Mouse (Mus musculus) lung, embryonic 15.5 days (tissue): Measurements from ENCODE around the gene Cdc25a. TPM values are rescaled to one million over a fixed set of nuclear protein-coding genes. Genes with fewer than 3 reads are reported as not detected.

Experiments used
- ATAC-seq: fragments of 200-750 bp; cut with Nextera tagmentation; 2 replicates; pipeline ENCODE4 v1.8.0; 2017; ENCODE audit warnings: moderate number of reproducible peaks, borderline replicate concordance; ENCODE audit not compliant: low FRiP score, low TSS enrichment; ENCODE audit errors: extremely low read depth
- H3K27ac ChIP-seq: fragments of 300-500 bp; sonication (generic); 2 replicates; pipeline ENCODE4 v1.5.1; 2015; ENCODE audit warnings: moderate library complexity, mild to moderate bottlenecking, inconsistent platforms
- H3K27me3 ChIP-seq: fragments of 300-500 bp; sonication (generic); 2 replicates; pipeline ENCODE4 v1.6.1; 2015; ENCODE audit warnings: inconsistent platforms
- H3K36me3 ChIP-seq: fragments of 300-500 bp; sonication (generic); 2 replicates; pipeline ENCODE4 v1.6.1; 2015; ENCODE audit warnings: inconsistent platforms
- H3K4me1 ChIP-seq: fragments of 300-500 bp; sonication (generic); 2 replicates; pipeline ENCODE4 v1.6.1; 2015; ENCODE audit warnings: inconsistent platforms
- H3K4me2 ChIP-seq: fragments of 300-500 bp; sonication (generic); 2 replicates; pipeline ENCODE4 v1.6.1; 2015; ENCODE audit warnings: inconsistent platforms, mild to moderate bottlenecking, moderate library complexity
- H3K4me3 ChIP-seq: fragments of 300-500 bp; sonication (generic); 2 replicates; pipeline ENCODE4 v1.5.1; 2015; ENCODE audit warnings: mild to moderate bottlenecking, inconsistent platforms
- H3K9ac ChIP-seq: fragments of 300-500 bp; sonication (generic); 2 replicates; pipeline ENCODE4 v1.6.1; 2015; ENCODE audit warnings: inconsistent platforms
- H3K9me3 ChIP-seq: fragments of 300-500 bp; sonication (generic); 2 replicates; pipeline ENCODE4 v1.6.1; 2016; ENCODE audit warnings: inconsistent platforms
- WGBS: fragments of 180-500 bp; shearing (Covaris S2); methylation state at CpG from one replicate; pipeline ENCODE4 v1.1.7; 2015; 5-methylcytosine and 5-hydroxymethylcytosine counted together
- polyA plus RNA-seq: library from polyadenylated mRNA; unstranded; fragments of >200 nt; fragmentation: Nextera tagmentation; extraction: Ambion mirVana; gene quantifications from 2 replicates; pipeline ENCODE4 v1.2.1, GENCODE M21; 2015

Gene Cdc25a
- 27.2 and 30.4 TPM in 2 replicates for polyA plus RNA-seq

- peaks cover 10% of the 10 kb centered on the region for H3K4me1 ChIP-seq
- H3K4me2 ChIP-seq = peak within 1 kb of the TSS; percentile 60
- ATAC-seq = peak; percentile 91
- H3K36me3 ChIP-seq = peaks cover 24% of the 10 kb centered on the region
- peak within 1 kb of the TSS; percentile 96 for H3K27ac ChIP-seq
- peak within 1 kb of the TSS; percentile 79 for H3K9ac ChIP-seq
- H3K4me3 ChIP-seq = peak within 1 kb of the TSS; percentile 63
- 6% methylated on average over 33 of the region's 33 CpGs for WGBS
- H3K27me3 ChIP-seq = no peaks in the 10 kb centered on the region
- no peaks in the 10 kb centered on the region for H3K9me3 ChIP-seq
These were observed at the start of gene Cdc25a for GRCm38 (mm10) chr9:109874797-109875691. Cdc25a (plus strand) TSS chr9:109875579.

DNA sequence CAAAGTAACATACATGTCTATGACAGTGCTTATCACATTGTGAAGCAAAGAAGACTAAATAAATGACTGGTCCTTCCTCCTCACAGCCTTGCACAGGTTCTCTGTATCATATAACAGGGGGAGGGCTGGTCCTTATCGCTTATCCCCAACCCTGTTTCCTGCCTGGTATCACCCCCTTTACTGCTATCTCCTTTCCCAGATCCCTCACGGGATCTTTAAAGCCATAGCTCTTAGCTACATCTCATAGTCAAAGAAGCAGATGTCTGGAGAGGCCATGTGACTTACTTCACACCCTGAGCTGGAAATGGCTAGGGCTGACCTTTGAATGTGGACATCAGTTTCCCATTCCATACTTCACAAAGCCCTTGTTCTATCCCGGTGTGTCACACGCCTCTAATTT is 49.6 kb upstream of the Cdc25a start:
- H3K27me3 ChIP-seq = no peaks in the 10 kb centered on the region
- no peak overlapping the region for H3K9ac ChIP-seq
- H3K9me3 ChIP-seq = no peaks in the 10 kb centered on the region
- H3K36me3 ChIP-seq = no peaks in the 10 kb centered on the region
- WGBS = 56% methylated on average over 4 of the region's 4 CpGs
- no peak overlapping the region for H3K27ac ChIP-seq
- no peak for ATAC-seq
- no peak overlapping the region for H3K4me3 ChIP-seq
- H3K4me1 ChIP-seq = no peaks in the 10 kb centered on the region
- H3K4me2 ChIP-seq = no peak overlapping the region

- no peaks in the 10 kb centered on the region for H3K36me3 ChIP-seq
- no peak overlapping the region for H3K4me2 ChIP-seq
- no peaks in the 10 kb centered on the region for H3K27me3 ChIP-seq
- no peak overlapping the region for H3K4me3 ChIP-seq
- H3K27ac ChIP-seq = no peak overlapping the region
- H3K4me1 ChIP-seq = no peaks in the 10 kb centered on the region
- no peak for ATAC-seq
- 65% methylated on average over 5 of the region's 5 CpGs for WGBS
- no peaks in the 10 kb centered on the region for H3K9me3 ChIP-seq
- H3K9ac ChIP-seq = no peak overlapping the region
These were observed 49.2 kb upstream of the Cdc25a start for GRCm38 (mm10) chr9:109826181-109826580.

DNA sequence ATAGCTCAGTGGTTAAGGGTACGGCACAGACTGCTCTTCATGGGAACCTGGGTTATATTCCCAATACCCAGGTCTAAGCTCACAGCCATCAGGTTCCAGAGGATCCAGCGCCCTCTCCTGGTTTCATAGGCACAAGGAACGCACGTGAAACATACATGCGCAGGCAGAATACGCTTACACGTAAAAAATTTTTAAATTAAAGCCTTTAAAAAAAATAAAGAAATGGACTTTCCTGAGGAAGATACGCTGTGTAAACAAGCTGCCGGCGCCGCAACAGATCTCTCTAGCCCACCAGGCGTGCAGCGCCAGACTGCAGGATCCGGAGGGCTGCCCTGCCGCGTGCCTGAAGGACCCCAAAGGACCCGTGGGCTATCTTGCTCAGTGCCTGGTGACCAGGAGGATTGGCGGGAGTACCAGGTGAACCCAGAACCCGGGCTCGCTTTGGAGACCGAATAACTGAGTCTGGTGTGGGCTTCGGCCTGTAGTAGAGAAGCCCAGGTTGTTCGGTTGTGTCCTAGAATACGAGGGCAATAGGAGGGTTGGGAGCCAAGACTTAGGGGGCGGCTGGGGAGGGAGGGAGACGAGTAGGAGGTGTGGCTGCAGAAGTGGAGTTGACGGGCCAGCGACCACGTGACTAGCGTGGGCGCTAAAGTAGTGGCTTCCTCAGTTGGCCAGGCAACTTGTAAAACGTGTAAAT is 42.8 kb upstream of the Cdc25a start, which contains the start of gene Nme6:
TSS of gene Nme6 (plus strand) at position 359 of the 697 bp plus-strand sequence.
- H3K36me3 ChIP-seq = no peaks in the 10 kb centered on the region; the same call in 1 of the 2 replicates
- H3K4me3 ChIP-seq = peak within 1 kb of the TSS; percentile 70
- peak; percentile 98 for ATAC-seq
- peak within 1 kb of the TSS; percentile 79 for H3K27ac ChIP-seq
- WGBS = under 1% methylated on average over 32 of the region's 32 CpGs
- H3K4me2 ChIP-seq = peak within 1 kb of the TSS; percentile 76
- peak within 1 kb of the TSS; percentile 60 for H3K9ac ChIP-seq
- H3K9me3 ChIP-seq = no peaks in the 10 kb centered on the region
- H3K27me3 ChIP-seq = no peaks in the 10 kb centered on the region
- H3K4me1 ChIP-seq = peaks cover 4% of the 10 kb centered on the region; the same call in 1 of the 2 replicates

DNA sequence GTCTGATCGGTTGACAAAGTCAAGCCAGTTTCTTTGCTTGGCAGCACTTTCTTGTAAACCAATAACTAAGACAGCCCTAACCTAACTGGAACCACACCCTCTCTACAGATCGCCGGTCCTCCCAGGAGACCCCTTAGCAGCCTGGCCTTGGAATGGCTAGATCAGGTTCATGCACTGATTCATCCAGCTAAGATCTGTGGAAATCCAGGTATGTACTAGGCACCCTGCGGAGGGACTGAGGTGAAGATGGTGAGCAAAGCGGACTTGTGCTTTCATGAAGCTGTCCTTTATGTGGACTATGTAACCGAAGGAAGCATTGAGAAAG is 42.3 kb upstream of the Cdc25a start:
- no peaks in the 10 kb centered on the region for H3K27me3 ChIP-seq
- 7% methylated on average over 6 of the region's 6 CpGs for WGBS
- ATAC-seq = peak; percentile 28
- H3K4me3 ChIP-seq = peak overlapping the region; percentile 70
- H3K27ac ChIP-seq = peak overlapping the region; percentile 79; the same call in 1 of the 2 replicates
- peak overlapping the region; percentile 76 for H3K4me2 ChIP-seq
- peaks cover 4% of the 10 kb centered on the region; the same call in 1 of the 2 replicates for H3K4me1 ChIP-seq
- H3K9me3 ChIP-seq = no peaks in the 10 kb centered on the region
- peak overlapping the region; percentile 60 for H3K9ac ChIP-seq
- no peaks in the 10 kb centered on the region; the same call in 1 of the 2 replicates for H3K36me3 ChIP-seq

- WGBS = 26% methylated on average over 6 of the region's 6 CpGs
These were observed 26.0 kb upstream of the Cdc25a start, which contains the start of gene Camp for GRCm38 (mm10) chr9:109849312-109849758. Camp (minus strand) TSS chr9:109849617.

DNA sequence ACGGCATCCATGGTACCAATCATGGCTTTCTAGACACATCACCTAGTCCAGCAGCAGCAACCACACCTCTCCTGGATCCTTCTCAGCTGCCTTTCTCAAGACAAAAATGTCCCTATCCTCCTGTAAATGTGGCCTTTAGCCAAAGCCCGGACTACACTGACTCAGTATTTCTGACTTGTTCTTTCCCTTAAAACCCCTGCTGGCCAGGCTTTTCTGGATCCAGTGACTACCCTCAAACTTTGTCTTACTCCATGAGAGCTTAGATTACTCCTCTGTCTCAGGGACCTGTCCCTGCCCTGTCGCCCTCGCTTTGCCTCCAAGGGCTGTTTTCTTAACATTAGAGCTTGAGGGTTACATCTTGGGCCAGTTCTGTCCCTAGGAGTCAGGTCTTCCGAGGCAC is 25.3 kb upstream of the Cdc25a start:
- 0 out of 2 replicates have a peak, but pooled peaks cover 9% of the 10 kb centered on the region for H3K4me1 ChIP-seq
- no peak overlapping the region for H3K9ac ChIP-seq
- no peak for ATAC-seq
- no peaks in the 10 kb centered on the region for H3K9me3 ChIP-seq
- no peak overlapping the region for H3K4me3 ChIP-seq
- H3K27ac ChIP-seq = no peak overlapping the region
- H3K36me3 ChIP-seq = no peaks in the 10 kb centered on the region
- WGBS = 83% methylated on average over 5 of the region's 5 CpGs
- no peaks in the 10 kb centered on the region for H3K27me3 ChIP-seq
- H3K4me2 ChIP-seq = no peak overlapping the region

More at GRCm38 (mm10) chr9:109849312-109849758, 26.0 kb upstream of the Cdc25a start, which contains the start of gene Camp:
- Histone ChIP-seq H3K9me3 (no peaks in the 10 kb centered on the region), H3K9ac (no peak within 1 kb of the TSS), H3K4me1 (0 out of 2 replicates have a peak, but pooled peaks cover 9% of the 10 kb centered on the region), H3K36me3 (no peaks in the 10 kb centered on the region), H3K4me2 (no peak within 1 kb of the TSS), H3K27me3 (no peaks in the 10 kb centered on the region), H3K27ac (no peak within 1 kb of the TSS), H3K4me3 (no peak within 1 kb of the TSS)
- ATAC-seq = peak; percentile 74

- Histone ChIP-seq H3K36me3 (no peaks in the 10 kb centered on the region), H3K27me3 (no peaks in the 10 kb centered on the region), H3K27ac (no peak overlapping the region), H3K4me1 (0 out of 2 replicates have a peak, but pooled peaks cover 5% of the 10 kb centered on the region), H3K4me3 (no peak overlapping the region), H3K4me2 (no peak overlapping the region), H3K9ac (no peak overlapping the region), H3K9me3 (no peaks in the 10 kb centered on the region)
- 71% methylated on average over 2 of the region's 2 CpGs for WGBS
- no peak for ATAC-seq
These were observed 21.0 kb upstream of the Cdc25a start for GRCm38 (mm10) chr9:109854341-109854740.

- no peaks in the 10 kb centered on the region for H3K36me3 ChIP-seq
- H3K9ac ChIP-seq = no peak overlapping the region
- H3K4me1 ChIP-seq = no peaks in the 10 kb centered on the region
- ATAC-seq = no peak
- WGBS = 72% methylated on average over 6 of the region's 6 CpGs
- H3K4me3 ChIP-seq = no peak overlapping the region
- H3K27me3 ChIP-seq = no peaks in the 10 kb centered on the region
- H3K4me2 ChIP-seq = no peak overlapping the region
- no peak overlapping the region for H3K27ac ChIP-seq
- no peaks in the 10 kb centered on the region for H3K9me3 ChIP-seq
These were observed 19.4 kb upstream of the Cdc25a start for GRCm38 (mm10) chr9:109855947-109856346.

DNA sequence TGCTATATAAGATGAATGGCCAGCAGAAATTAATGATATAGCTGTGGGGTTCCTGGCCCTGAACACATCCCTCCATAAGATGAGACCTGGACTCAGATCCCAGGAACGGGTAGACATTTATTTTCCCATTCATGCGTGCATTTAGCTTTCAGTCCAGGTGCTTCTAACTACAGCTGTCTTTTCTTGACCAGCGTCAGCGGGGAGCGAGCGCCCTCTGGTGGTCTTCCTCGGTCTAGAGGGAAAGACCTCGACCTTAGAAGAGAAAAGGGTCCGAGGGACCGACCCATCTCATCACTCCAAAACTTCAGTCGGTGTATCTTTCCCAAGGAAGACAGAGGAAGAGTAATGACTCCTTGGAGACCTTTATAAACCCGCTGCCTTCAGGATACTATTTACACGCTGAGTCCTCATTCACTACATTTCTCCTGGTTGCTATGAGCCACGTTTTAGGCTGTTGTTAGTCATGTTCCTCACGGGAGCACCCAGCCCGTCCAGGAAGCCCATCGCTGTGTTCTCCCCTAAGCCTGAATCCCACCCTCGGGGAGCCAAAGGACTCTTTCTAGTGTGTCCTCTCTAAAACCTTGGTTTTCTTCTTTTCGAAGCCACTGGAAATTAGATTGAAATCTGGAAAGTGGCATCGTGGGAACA is 12.9 kb upstream of the Cdc25a start:
- no peak overlapping the region for H3K4me3 ChIP-seq
- H3K27ac ChIP-seq = no peak overlapping the region
- WGBS = 13% methylated on average over 20 of the region's 20 CpGs
- H3K9me3 ChIP-seq = no peaks in the 10 kb centered on the region
- 0 out of 2 replicates have a peak, but pooled peaks cover 6% of the 10 kb centered on the region for H3K4me1 ChIP-seq
- no peaks in the 10 kb centered on the region for H3K36me3 ChIP-seq
- H3K27me3 ChIP-seq = no peaks in the 10 kb centered on the region
- no peak overlapping the region for H3K9ac ChIP-seq
- H3K4me2 ChIP-seq = peak overlapping the region; percentile 34
- ATAC-seq = no peak; the same call in 1 of the 2 replicates

- no peak for ATAC-seq
- Histone ChIP-seq H3K36me3 (no peaks in the 10 kb centered on the region), H3K27ac (no peak overlapping the region), H3K4me3 (no peak overlapping the region), H3K9ac (no peak overlapping the region), H3K27me3 (no peaks in the 10 kb centered on the region), H3K9me3 (no peaks in the 10 kb centered on the region), H3K4me1 (0 out of 2 replicates have a peak, but pooled peaks cover 6% of the 10 kb centered on the region), H3K4me2 (no peak overlapping the region)
- WGBS = 28% methylated on average over 3 of the region's 3 CpGs
These were observed 12.3 kb upstream of the Cdc25a start for GRCm38 (mm10) chr9:109863085-109863484.
